Mouse (Mus musculus) intestine, embryonic 15.5 days (tissue): ENCODE data around the gene Fam19a3. TPM values are rescaled to one million over a fixed set of nuclear protein-coding genes. Genes with fewer than 3 reads are reported as not detected.

Source experiments
- ATAC-seq: fragments of 200-750 bp; cut with Nextera tagmentation; 2 replicates; pipeline ENCODE4 v1.8.0; 2017; ENCODE audit warnings: moderate TSS enrichment, moderate library complexity
- H3K27ac ChIP-seq: fragments of 300-500 bp; sonication (generic); 2 replicates; pipeline ENCODE4 v1.5.1; 2015; ENCODE audit warnings: mild to moderate bottlenecking, inconsistent platforms
- H3K27me3 ChIP-seq: fragments of 300-500 bp; sonication (generic); replicated peaks from 2 replicates; pipeline ENCODE4 v1.6.1; 2015; ENCODE audit warnings: inconsistent platforms
- H3K36me3 ChIP-seq: fragments of 300-500 bp; sonication (generic); 2 replicates; pipeline ENCODE4 v1.6.1; 2015; ENCODE audit warnings: inconsistent platforms
- H3K4me1 ChIP-seq: fragments of 300-500 bp; sonication (generic); replicated peaks from 2 replicates; pipeline ENCODE4 v1.6.1; 2015; ENCODE audit warnings: inconsistent platforms
- H3K4me2 ChIP-seq: fragments of 300-500 bp; sonication (generic); replicated peaks from 2 replicates; pipeline ENCODE4 v1.6.1; 2015; ENCODE audit warnings: mild to moderate bottlenecking, inconsistent platforms
- H3K4me3 ChIP-seq: fragments of 300-500 bp; sonication (generic); replicated peaks from 2 replicates; pipeline ENCODE4 v1.5.1; 2015; ENCODE audit warnings: inconsistent platforms
- H3K9ac ChIP-seq: fragments of 300-500 bp; sonication (generic); 2 replicates; pipeline ENCODE4 v1.6.1; 2015; ENCODE audit warnings: inconsistent platforms
- H3K9me3 ChIP-seq: fragments of 300-500 bp; sonication (generic); 2 replicates; pipeline ENCODE4 v1.6.1; 2016; ENCODE audit warnings: inconsistent platforms
- WGBS: fragments of 180-500 bp; shearing (Covaris S2); methylation state at CpG from one replicate; pipeline ENCODE4 v1.1.7; 2015; 5-methylcytosine and 5-hydroxymethylcytosine counted together
- polyA plus RNA-seq: library from polyadenylated mRNA; unstranded; fragments of >200 nt; fragmentation: Nextera tagmentation; extraction: Ambion mirVana; gene quantifications from 2 replicates; pipeline ENCODE4 v1.2.1, GENCODE M21; 2015

The Fam19a3 gene
- polyA plus RNA-seq, 1 experiment from 2014 or later, result 0.08 TPM

DNA sequence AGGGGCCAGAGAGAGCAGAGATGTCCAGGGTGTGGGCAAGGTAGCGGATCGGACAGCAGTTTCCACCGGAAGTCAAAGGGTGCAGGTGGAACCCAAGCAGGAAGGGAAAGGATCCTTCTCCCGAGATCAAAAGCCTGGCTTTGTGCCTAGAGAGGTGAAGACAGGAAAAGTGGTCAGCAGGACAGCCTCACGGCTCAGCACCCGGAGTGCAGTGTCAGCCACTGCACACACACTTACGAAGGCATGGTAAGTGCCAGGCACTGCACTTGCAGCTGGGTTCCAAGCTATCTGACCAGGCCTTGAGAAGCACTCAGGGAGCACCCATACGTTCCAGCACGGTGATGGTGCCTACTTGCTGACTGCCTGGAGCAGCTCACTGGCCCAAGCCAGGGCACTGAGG is 23.9 kb upstream of the Fam19a3 start:
- H3K4me2 ChIP-seq, result no peak overlapping the region
- no peak overlapping the region for H3K9ac ChIP-seq
- H3K27me3 ChIP-seq, result no peaks in the 10 kb centered on the region
- WGBS, result 78% methylated on average over 9 of the region's 9 CpGs
- no peak for ATAC-seq
- H3K27ac ChIP-seq, result no peak overlapping the region
- H3K36me3 ChIP-seq, result peaks cover 36% of the 10 kb centered on the region
- no peak overlapping the region for H3K4me3 ChIP-seq
- H3K4me1 ChIP-seq, result no peaks in the 10 kb centered on the region
- H3K9me3 ChIP-seq, result no peaks in the 10 kb centered on the region

DNA sequence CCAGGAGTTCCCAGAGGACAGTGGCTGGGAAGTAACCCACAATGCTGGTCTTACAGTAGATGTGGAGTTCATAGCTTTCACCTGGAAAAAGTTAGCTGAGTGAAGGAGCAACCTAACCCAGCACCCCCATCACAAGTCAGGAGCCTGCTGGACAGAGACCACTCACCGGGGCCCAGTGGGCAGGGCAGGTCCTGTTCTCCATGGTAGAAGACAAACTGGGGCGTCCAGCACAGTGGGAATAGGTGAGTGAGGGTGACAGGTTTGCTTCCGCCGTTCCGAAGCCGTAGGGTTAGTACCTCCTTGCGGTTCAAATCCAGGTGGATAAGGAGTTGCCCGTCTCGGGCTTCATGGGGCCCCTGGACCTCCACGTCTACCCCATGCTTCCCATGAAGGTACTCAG is 22.7 kb upstream of the Fam19a3 start:
- Histone ChIP-seq H3K9me3 (no peaks in the 10 kb centered on the region), H3K4me1 (no peaks in the 10 kb centered on the region), H3K27ac (no peak overlapping the region), H3K36me3 (peaks cover 44% of the 10 kb centered on the region), H3K9ac (no peak overlapping the region), H3K27me3 (no peaks in the 10 kb centered on the region), H3K4me2 (no peak overlapping the region), H3K4me3 (no peak overlapping the region)
- no peak for ATAC-seq
- WGBS, result 92% methylated on average over 10 of the region's 10 CpGs

DNA sequence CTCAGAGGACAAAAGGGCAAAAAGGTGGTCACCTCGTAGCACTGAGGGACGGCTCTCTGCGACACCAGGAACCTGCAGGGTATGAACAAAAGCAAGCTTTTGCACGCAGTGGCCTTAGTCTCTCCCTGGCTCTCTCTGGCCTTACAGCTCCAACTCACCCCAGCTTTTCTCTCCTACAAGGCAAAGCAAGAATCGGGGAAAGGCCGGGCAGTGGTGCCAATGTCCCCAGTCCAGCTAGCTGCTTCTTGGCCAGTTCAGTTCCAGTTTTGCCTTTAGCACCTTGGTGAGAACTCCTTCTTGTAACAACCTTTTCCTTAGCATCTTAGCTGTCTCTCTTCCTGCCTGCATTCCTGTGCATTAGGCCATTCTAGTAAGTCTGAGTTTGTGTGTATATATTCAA is 19.8 kb upstream of the Fam19a3 start:
- 89% methylated on average over 6 of the region's 6 CpGs for WGBS
- Histone ChIP-seq H3K4me3 (no peak overlapping the region), H3K4me1 (0 out of 2 replicates have a peak, but pooled peaks cover 6% of the 10 kb centered on the region), H3K9me3 (no peaks in the 10 kb centered on the region), H3K27me3 (no peaks in the 10 kb centered on the region), H3K9ac (no peak overlapping the region), H3K4me2 (no peak overlapping the region), H3K27ac (no peak overlapping the region), H3K36me3 (peaks cover 51% of the 10 kb centered on the region)
- no peak for ATAC-seq

DNA sequence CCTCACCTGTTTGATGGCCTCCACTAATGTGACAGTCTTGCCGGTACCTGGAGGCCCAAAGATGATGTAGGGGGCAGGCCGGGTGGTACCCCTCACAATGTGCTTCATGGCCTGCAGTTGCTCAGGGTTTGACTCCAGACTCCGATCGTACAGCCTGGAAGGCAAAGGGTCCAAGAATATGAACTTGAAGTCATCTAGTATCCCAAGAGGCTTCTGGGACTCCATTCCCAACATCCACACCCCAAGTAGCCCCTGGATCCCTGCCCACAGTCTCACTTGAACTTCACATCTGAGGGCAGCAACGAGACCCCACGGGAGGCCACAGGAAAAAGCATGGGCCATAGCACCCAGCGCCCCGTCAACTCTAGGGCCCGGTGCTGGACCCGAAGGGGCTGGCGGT is 19.0 kb upstream of the Fam19a3 start:
- no peak for ATAC-seq
- WGBS, result 93% methylated on average over 11 of the region's 11 CpGs
- H3K36me3 ChIP-seq, result peaks cover 51% of the 10 kb centered on the region

DNA sequence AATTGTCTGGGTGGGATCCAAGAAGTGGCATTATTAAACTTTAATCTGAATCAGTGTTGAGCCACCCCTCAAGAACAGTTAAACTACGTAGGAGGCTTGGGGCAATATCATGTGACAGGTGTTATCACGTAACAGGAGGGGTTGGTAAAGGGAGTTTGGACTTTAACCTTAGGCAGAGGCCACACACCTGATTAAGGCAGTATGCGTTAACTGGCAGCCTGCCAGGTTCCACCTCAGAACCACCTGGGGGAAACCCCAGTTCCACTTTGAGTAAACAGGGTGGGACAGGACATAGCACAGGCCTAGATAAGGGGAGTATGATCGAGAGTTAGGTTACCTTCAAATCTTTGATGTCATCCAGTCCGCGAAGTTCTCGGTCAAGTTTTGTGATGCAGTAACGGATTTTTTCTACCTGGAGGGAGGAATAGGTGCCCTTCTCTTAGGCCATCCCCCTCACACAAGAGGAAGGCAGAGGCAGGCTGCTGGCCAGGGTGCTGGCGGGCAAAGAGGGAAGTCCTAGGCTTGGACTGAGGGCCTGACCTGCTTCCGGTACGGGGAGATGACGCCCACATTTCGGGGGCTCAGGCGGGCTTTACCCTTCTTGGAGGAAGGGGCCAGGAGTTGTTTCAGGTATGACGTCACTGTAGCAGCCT is 14.9 kb upstream of the Fam19a3 start:
- WGBS, result 60% methylated on average over 15 of the region's 15 CpGs
- Histone ChIP-seq H3K27me3 (no peaks in the 10 kb centered on the region), H3K9me3 (no peaks in the 10 kb centered on the region), H3K4me2 (no peak overlapping the region; the same call in 1 of the 2 replicates), H3K4me1 (peaks cover 54% of the 10 kb centered on the region), H3K9ac (0 out of 2 replicates have a peak overlapping the region, but pooled peaks have one; percentile 13), H3K27ac (peak overlapping the region; percentile 92), H3K36me3 (peaks cover 40% of the 10 kb centered on the region), H3K4me3 (no peak overlapping the region)
- ATAC-seq, result peak; percentile 86

More for the DNA sequence above, 19.0 kb upstream of the Fam19a3 start:
- no peak overlapping the region for H3K4me2 ChIP-seq
- no peaks in the 10 kb centered on the region for H3K9me3 ChIP-seq
- no peak overlapping the region for H3K9ac ChIP-seq
- H3K27me3 ChIP-seq, result no peaks in the 10 kb centered on the region
- no peak overlapping the region for H3K27ac ChIP-seq
- no peak overlapping the region for H3K4me3 ChIP-seq
- H3K4me1 ChIP-seq, result peaks cover 12% of the 10 kb centered on the region

DNA sequence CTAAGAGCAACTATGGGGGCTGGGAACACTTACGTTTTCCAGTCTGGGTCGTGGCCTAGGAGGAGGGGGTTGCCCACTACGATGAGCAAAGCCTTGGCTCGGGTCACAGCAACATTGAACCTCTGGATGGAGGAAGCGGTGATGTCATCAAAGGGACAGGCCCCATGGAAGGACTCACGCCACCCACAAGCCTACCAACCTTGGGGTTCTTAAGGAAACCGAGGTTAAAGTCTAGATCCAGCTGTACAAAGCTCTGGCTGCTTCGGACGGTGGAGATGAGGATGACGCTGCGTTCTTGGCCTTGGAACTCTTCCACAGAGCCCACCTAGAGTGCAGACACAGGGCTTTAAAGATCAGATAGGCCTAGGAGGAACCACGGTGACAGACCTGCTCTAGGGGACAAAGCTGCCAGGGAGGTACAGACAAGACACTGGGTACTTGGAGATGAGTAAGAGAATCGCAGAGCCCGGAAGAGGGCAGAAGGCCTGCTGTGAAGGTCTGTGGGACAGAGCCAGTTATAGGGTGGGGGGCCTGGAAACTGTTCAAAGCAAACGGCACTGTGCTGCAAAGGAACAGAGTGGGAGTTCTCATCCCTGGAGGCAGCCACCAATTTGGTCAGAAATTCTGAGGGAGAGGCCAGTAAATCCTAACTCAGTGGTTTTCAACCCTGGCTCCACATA is 14.2 kb upstream of the Fam19a3 start:
- Histone ChIP-seq H3K4me2 (no peak overlapping the region), H3K36me3 (peaks cover 32% of the 10 kb centered on the region), H3K9ac (peak overlapping the region; percentile 13; the same call in 1 of the 2 replicates), H3K9me3 (no peaks in the 10 kb centered on the region), H3K4me1 (peaks cover 61% of the 10 kb centered on the region), H3K27ac (peak overlapping the region; percentile 92), H3K4me3 (no peak overlapping the region), H3K27me3 (no peaks in the 10 kb centered on the region)
- WGBS, result 55% methylated on average over 15 of the region's 15 CpGs
- ATAC-seq, result peak; percentile 4

DNA sequence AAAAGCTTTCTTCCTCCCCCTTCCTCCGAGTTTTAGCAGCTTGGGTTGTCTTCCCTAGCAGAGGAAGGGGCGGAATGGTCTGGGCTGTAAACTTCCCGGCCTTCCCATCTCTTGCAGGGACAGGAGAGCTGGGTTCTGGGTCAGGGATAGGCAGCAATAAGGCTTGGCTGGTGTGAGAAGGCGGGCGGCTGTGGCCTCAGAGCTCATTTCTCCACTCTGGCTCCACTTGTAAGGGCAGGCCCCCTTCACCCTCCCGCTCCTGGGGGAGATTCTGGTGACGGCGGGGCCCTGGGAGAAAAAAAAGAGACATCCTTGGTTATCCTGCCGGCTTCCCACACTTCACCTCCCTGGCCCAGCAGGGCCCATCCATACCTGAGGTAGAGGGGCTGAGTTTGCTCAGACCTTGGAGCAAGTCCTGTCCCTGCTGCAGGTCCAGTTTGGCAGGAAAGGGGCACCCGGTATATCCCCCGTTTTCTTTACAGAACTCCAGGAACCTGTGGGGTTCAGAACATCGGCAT is 13.4 kb upstream of the Fam19a3 start:
- no peak overlapping the region for H3K4me3 ChIP-seq
- H3K9me3 ChIP-seq, result no peaks in the 10 kb centered on the region
- WGBS, result 28% methylated on average over 12 of the region's 12 CpGs
- no peak; the same call in 1 of the 2 replicates for ATAC-seq
- peaks cover 25% of the 10 kb centered on the region for H3K36me3 ChIP-seq
- H3K4me2 ChIP-seq, result no peak overlapping the region; the same call in none of the 2 replicates
- H3K9ac ChIP-seq, result peak overlapping the region; percentile 23; the same call in 1 of the 2 replicates
- no peaks in the 10 kb centered on the region for H3K27me3 ChIP-seq
- peaks cover 69% of the 10 kb centered on the region for H3K4me1 ChIP-seq
- peak overlapping the region; percentile 92 for H3K27ac ChIP-seq

DNA sequence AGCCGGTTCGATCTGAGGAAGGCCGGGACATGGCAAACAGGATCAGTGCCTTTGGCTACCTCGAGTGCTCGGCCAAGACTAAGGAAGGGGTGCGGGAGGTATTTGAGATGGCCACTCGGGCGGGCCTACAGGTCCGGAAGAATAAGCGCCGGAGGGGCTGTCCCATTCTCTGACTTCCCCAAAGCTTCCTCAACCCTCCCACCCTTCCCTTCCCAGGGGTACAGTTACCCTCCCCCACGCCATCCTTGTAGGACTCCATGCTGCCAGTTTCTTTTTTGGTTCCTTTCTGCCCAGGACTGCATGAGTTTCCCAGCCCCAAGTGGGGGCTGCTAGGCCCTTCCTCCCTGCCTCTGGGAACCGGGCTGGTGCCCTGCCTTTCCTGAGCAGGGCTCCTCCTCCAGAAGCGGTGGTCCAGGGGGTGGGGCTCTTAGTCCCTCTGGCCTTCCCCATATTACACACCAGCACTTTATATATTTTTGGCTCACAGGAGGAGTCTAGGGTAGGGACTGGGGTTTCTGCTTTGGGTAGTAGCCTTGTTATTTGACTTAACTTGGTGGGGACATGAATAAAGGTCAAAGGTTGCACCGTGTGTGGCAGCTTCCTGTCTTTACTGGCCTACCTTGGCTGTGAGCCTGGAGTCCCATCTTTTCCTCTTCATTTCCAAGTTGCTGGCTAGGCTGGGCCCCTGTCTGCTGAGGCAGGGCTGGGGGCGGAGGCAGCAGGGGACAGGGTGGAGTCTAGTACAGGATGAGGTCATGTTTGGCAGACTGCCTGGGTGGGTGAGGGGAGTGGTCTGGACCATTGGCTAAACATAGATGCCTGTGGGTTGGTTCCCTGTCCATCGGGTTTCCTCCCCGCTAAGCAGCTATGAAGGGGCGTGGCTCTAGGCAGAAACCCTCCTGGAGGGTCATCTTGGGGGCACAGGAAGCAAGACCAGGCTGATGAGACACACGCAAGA is 12.5 kb upstream of the Fam19a3 start:
- Histone ChIP-seq H3K27me3 (no peaks in the 10 kb centered on the region), H3K4me1 (peaks cover 72% of the 10 kb centered on the region), H3K4me3 (no peak overlapping the region), H3K9ac (peak overlapping the region; percentile 32; the same call in 1 of the 2 replicates), H3K4me2 (peak overlapping the region; percentile 47), H3K27ac (peak overlapping the region; percentile 92), H3K9me3 (no peaks in the 10 kb centered on the region), H3K36me3 (peaks cover 20% of the 10 kb centered on the region)
- peak; percentile 85 for ATAC-seq
- 33% methylated on average over 20 of the region's 20 CpGs for WGBS

DNA sequence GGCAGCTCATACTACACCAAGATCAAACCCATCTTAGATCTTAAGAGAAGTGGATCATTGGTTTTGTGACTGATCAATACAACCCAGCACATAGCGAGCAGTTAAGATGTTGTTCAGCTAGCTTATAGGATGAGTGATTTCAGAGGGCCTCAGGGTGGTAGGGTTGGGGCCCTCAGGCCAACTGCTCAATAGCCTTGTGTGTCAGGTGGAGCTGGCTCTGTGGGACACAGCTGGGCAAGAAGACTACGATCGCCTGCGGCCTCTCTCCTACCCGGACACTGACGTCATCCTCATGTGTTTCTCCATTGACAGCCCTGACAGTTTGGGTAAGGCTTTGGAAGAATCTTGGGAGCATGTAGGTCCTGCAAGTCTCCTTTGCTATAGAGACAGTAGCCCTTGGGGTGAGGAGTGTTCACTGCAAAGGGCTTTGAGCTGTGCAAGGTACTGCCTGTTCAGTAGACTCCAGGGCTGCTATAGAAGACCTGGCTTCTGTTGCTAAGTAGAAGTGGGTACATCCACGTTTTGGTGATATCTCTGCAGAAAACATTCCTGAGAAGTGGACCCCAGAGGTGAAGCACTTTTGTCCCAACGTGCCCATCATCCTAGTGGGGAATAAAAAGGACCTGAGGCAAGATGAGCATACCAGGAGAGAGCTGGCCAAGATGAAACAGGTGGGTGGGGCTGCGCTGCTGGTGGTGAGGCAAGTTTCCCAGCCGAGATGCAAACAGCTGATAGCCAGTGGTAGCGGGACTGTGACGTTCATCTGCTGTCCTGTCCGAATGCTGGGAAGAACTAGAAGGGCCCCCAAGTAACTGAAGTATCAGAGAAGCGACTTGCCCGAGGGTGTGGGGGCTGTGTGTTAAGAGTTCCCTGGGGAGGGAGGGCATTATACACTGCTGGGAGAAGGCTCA is 11.0 kb upstream of the Fam19a3 start:
- no peaks in the 10 kb centered on the region for H3K9me3 ChIP-seq
- peak overlapping the region; percentile 34 for H3K4me2 ChIP-seq
- 53% methylated on average over 15 of the region's 15 CpGs for WGBS
- H3K36me3 ChIP-seq, result peaks cover 15% of the 10 kb centered on the region; the same call in 1 of the 2 replicates
- ATAC-seq, result no peak
- H3K9ac ChIP-seq, result no peak overlapping the region
- H3K27me3 ChIP-seq, result no peaks in the 10 kb centered on the region
- peaks cover 80% of the 10 kb centered on the region for H3K4me1 ChIP-seq
- no peak overlapping the region for H3K4me3 ChIP-seq
- H3K27ac ChIP-seq, result peak overlapping the region; percentile 28; the same call in 1 of the 2 replicates

DNA sequence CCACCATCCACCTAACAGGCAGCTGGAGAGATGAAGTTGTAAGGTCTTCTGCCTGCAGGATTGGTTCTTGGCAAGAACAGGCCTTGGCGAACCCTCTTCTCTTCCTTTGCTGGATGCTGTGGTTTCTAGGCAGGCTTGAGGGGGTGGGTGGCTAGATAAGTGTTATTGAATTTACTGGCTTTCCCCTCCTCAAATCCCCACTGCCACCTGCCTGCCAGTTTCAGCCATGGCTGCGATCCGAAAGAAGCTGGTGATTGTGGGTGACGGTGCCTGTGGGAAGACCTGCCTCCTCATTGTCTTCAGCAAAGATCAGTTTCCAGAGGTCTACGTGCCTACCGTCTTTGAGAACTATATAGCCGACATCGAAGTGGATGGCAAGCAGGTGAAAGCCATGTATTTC is 10.0 kb upstream of the Fam19a3 start:
- Histone ChIP-seq H3K4me3 (no peak overlapping the region), H3K9ac (no peak overlapping the region), H3K27me3 (no peaks in the 10 kb centered on the region), H3K9me3 (no peaks in the 10 kb centered on the region), H3K4me1 (peaks cover 74% of the 10 kb centered on the region), H3K36me3 (peaks cover 15% of the 10 kb centered on the region; the same call in 1 of the 2 replicates), H3K27ac (no peak overlapping the region), H3K4me2 (peak overlapping the region; percentile 80; the same call in 1 of the 2 replicates)
- WGBS, result 88% methylated on average over 8 of the region's 8 CpGs
- no peak for ATAC-seq

DNA sequence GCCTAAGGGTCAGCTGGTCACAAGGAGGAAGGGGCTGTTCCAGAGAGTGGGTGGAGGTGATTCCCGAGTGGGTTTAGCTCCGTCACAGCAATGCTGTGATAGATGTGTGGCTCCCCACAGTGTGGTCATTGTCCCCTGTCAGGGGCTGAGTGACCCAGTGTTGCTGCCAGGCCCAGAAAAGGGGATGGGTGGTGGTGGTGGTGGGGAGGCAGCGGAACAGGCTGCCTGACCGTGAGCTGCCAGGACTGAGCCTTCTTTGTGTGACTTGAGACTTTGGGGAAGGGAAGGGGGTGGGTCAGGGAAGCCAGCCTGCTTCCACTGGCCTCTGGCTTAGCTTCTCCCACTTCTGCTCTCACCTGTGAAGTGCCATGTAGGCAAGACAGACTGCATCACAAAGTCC is 9.4 kb upstream of the Fam19a3 start:
- peaks cover 15% of the 10 kb centered on the region; the same call in 1 of the 2 replicates for H3K36me3 ChIP-seq
- peak overlapping the region; percentile 80 for H3K9ac ChIP-seq
- peaks cover 71% of the 10 kb centered on the region for H3K4me1 ChIP-seq
- 26% methylated on average over 4 of the region's 4 CpGs for WGBS
- H3K27ac ChIP-seq, result peak overlapping the region; percentile 90
- no peaks in the 10 kb centered on the region for H3K9me3 ChIP-seq
- H3K4me2 ChIP-seq, result peak overlapping the region; percentile 80
- peak overlapping the region; percentile 68 for H3K4me3 ChIP-seq
- ATAC-seq, result no peak
- H3K27me3 ChIP-seq, result no peaks in the 10 kb centered on the region
